Mouse (Mus musculus) lung, embryonic 14.5 days (tissue): ENCODE measurements at regions not wholly inside any gene's neighbourhood (a gene's known extent, or its start where the extent isn't known, plus 50 kb on each side); places are given as distances from the start of the nearest gene placed in this dataset.

Source experiments
- ATAC-seq: fragments of 200-750 bp; cut with Nextera tagmentation; 2 replicates; pipeline ENCODE4 v1.8.0; 2017; ENCODE audit warnings: mild to moderate bottlenecking, moderate TSS enrichment, moderate library complexity; ENCODE audit not compliant: insufficient read depth
- DNase-seq: peaks from one replicate; pipeline ENCODE4 v3.0.0-alpha.2; 2015
- H3K27ac ChIP-seq: fragments of 300-500 bp; sonication (generic); 2 replicates; pipeline ENCODE4 v1.5.1; 2014; ENCODE audit warnings: low read depth, mild to moderate bottlenecking, moderate library complexity
- H3K27me3 ChIP-seq: fragments of 300-500 bp; sonication (generic); 2 replicates; pipeline ENCODE4 v1.6.1; 2014; ENCODE audit warnings: low read length, control low read depth; ENCODE audit not compliant: insufficient read depth
- H3K36me3 ChIP-seq: fragments of 300-500 bp; sonication (generic); 2 replicates; pipeline ENCODE4 v1.6.1; 2014; ENCODE audit warnings: control low read depth; ENCODE audit not compliant: insufficient read depth
- H3K4me1 ChIP-seq: fragments of 300-500 bp; sonication (generic); 2 replicates; pipeline ENCODE4 v1.6.1; 2014; ENCODE audit warnings: antibody characterized with exemption, control low read depth; ENCODE audit not compliant: insufficient read depth
- H3K4me2 ChIP-seq: fragments of 300-500 bp; sonication (generic); 2 replicates; pipeline ENCODE4 v1.6.1; 2014; ENCODE audit warnings: mild to moderate bottlenecking
- H3K4me3 ChIP-seq: fragments of 300-500 bp; sonication (generic); 2 replicates; pipeline ENCODE4 v1.5.1; 2014; ENCODE audit warnings: low read depth, low read length
- H3K9ac ChIP-seq: fragments of 300-500 bp; sonication (generic); 2 replicates; pipeline ENCODE4 v1.6.1; 2014
- H3K9me3 ChIP-seq: fragments of 300-500 bp; sonication (generic); 2 replicates; pipeline ENCODE4 v1.6.1; 2016; ENCODE audit warnings: low read depth, low read length, control low read depth
- CTCF ChIP-seq: IDR thresholded peaks from 2 replicates; pipeline ENCODE4 v1.5.1; 2016; ENCODE audit warnings: antibody characterized with exemption, low read depth
- WGBS: fragments of 180-500 bp; shearing (Covaris S2); extraction: QIAGEN DNeasy Blood & Tissue Kit; methylation state at CpG from one replicate; pipeline ENCODE4 v1.1.7; 2014; 5-methylcytosine and 5-hydroxymethylcytosine counted together

GRCm38 (mm10) chr5:149924501-149924900, 94.0 kb upstream of the Rxfp2 start:
- no peak for DNase-seq
- 86% methylated on average over 10 of the region's 10 CpGs for WGBS
- TF ChIP-seq CTCF: no peak
- no peak overlapping the region for H3K4me3 ChIP-seq
- no peak for ATAC-seq
- H3K9me3 ChIP-seq: no peaks in the 10 kb centered on the region
- no peaks in the 10 kb centered on the region for H3K27me3 ChIP-seq
- H3K36me3 ChIP-seq: no peaks in the 10 kb centered on the region
- H3K4me2 ChIP-seq: no peak overlapping the region
- H3K27ac ChIP-seq: no peak overlapping the region
- no peak overlapping the region for H3K9ac ChIP-seq
- H3K4me1 ChIP-seq: no peaks in the 10 kb centered on the region

GRCm38 (mm10) chr5:149926786-149927185, 91.7 kb upstream of the Rxfp2 start:
- no peaks in the 10 kb centered on the region for H3K9me3 ChIP-seq
- H3K36me3 ChIP-seq: no peaks in the 10 kb centered on the region
- H3K4me2 ChIP-seq: no peak overlapping the region
- H3K9ac ChIP-seq: no peak overlapping the region
- 57% methylated on average over 2 of the region's 2 CpGs for WGBS
- DNase-seq: no peak
- TF ChIP-seq CTCF: no peak
- ATAC-seq: no peak
- H3K4me1 ChIP-seq: no peaks in the 10 kb centered on the region
- H3K27ac ChIP-seq: no peak overlapping the region
- no peak overlapping the region for H3K4me3 ChIP-seq
- H3K27me3 ChIP-seq: no peaks in the 10 kb centered on the region

GRCm38 (mm10) chr5:149931574-149932161, 86.8 kb upstream of the Rxfp2 start:
- Histone ChIP-seq H3K27me3 (no peaks in the 10 kb centered on the region), H3K9me3 (no peaks in the 10 kb centered on the region), H3K27ac (no peak overlapping the region), H3K36me3 (no peaks in the 10 kb centered on the region), H3K4me2 (no peak overlapping the region), H3K4me1 (no peaks in the 10 kb centered on the region), H3K9ac (no peak overlapping the region), H3K4me3 (no peak overlapping the region)
- no peak for TF ChIP-seq CTCF
- no peak for DNase-seq
- WGBS: 73% methylated on average over 9 of the region's 9 CpGs
- no peak for ATAC-seq

GRCm38 (mm10) chr5:149932220-149932619, 86.3 kb upstream of the Rxfp2 start:
- H3K36me3 ChIP-seq: no peaks in the 10 kb centered on the region
- 67% methylated on average over 4 of the region's 4 CpGs for WGBS
- H3K4me1 ChIP-seq: no peaks in the 10 kb centered on the region
- DNase-seq (no peak), ATAC-seq (no peak)
- H3K4me2 ChIP-seq: no peak overlapping the region
- no peak overlapping the region for H3K9ac ChIP-seq
- H3K4me3 ChIP-seq: no peak overlapping the region
- no peaks in the 10 kb centered on the region for H3K9me3 ChIP-seq
- TF ChIP-seq CTCF: no peak
- H3K27me3 ChIP-seq: no peaks in the 10 kb centered on the region
- no peak overlapping the region for H3K27ac ChIP-seq

GRCm38 (mm10) chr5:149945651-149946050, 72.8 kb upstream of the Rxfp2 start:
- H3K4me2 ChIP-seq: no peak overlapping the region
- DNase-seq (no peak), ATAC-seq (no peak)
- no peak overlapping the region for H3K9ac ChIP-seq
- TF ChIP-seq CTCF: no peak
- no peaks in the 10 kb centered on the region for H3K9me3 ChIP-seq
- H3K4me3 ChIP-seq: no peak overlapping the region
- no peak overlapping the region for H3K27ac ChIP-seq
- H3K36me3 ChIP-seq: no peaks in the 10 kb centered on the region
- no peaks in the 10 kb centered on the region for H3K4me1 ChIP-seq
- H3K27me3 ChIP-seq: no peaks in the 10 kb centered on the region

GRCm38 (mm10) chr5:149947491-149947890, 71.0 kb upstream of the Rxfp2 start:
- Histone ChIP-seq H3K4me2 (no peak overlapping the region), H3K27ac (no peak overlapping the region), H3K36me3 (no peaks in the 10 kb centered on the region), H3K9me3 (no peaks in the 10 kb centered on the region), H3K4me3 (no peak overlapping the region), H3K27me3 (no peaks in the 10 kb centered on the region), H3K9ac (no peak overlapping the region), H3K4me1 (no peaks in the 10 kb centered on the region)
- peak; percentile 35 for DNase-seq
- no peak for ATAC-seq
- no peak for TF ChIP-seq CTCF
- 60% methylated on average over 2 of the region's 2 CpGs for WGBS

GRCm38 (mm10) chr5:149956931-149957330, 61.5 kb upstream of the Rxfp2 start:
- no peak for DNase-seq
- Histone ChIP-seq H3K27ac (no peak overlapping the region), H3K9ac (no peak overlapping the region), H3K4me3 (no peak overlapping the region), H3K9me3 (no peaks in the 10 kb centered on the region), H3K4me1 (no peaks in the 10 kb centered on the region), H3K27me3 (no peaks in the 10 kb centered on the region), H3K36me3 (no peaks in the 10 kb centered on the region), H3K4me2 (no peak overlapping the region)
- WGBS: 84% methylated on average over 4 of the region's 4 CpGs
- no peak for TF ChIP-seq CTCF
- ATAC-seq: no peak

- DNase-seq: peak; percentile 20
Observed at GRCm38 (mm10) chr5:149961178-149961577, 57.3 kb upstream of the Rxfp2 start.

More at GRCm38 (mm10) chr5:149961178-149961577, 57.3 kb upstream of the Rxfp2 start:
- no peaks in the 10 kb centered on the region for H3K9me3 ChIP-seq
- no peak for TF ChIP-seq CTCF
- 47% methylated on average over 11 of the region's 11 CpGs for WGBS
- H3K4me2 ChIP-seq: no peak overlapping the region
- H3K27ac ChIP-seq: no peak overlapping the region
- H3K4me3 ChIP-seq: no peak overlapping the region
- ATAC-seq: peak; percentile 63; the same call in 1 of the 2 replicates
- no peaks in the 10 kb centered on the region for H3K4me1 ChIP-seq
- no peaks in the 10 kb centered on the region for H3K36me3 ChIP-seq
- no peaks in the 10 kb centered on the region for H3K27me3 ChIP-seq
- H3K9ac ChIP-seq: no peak overlapping the region
